Mouse (Mus musculus): ENCODE data around the gene Cdh4. TPM values are rescaled to one million over a fixed set of nuclear protein-coding genes. Genes with fewer than 3 reads are reported as not detected.

The Cdh4 gene
- not detected for total RNA-seq (2023)

DNA sequence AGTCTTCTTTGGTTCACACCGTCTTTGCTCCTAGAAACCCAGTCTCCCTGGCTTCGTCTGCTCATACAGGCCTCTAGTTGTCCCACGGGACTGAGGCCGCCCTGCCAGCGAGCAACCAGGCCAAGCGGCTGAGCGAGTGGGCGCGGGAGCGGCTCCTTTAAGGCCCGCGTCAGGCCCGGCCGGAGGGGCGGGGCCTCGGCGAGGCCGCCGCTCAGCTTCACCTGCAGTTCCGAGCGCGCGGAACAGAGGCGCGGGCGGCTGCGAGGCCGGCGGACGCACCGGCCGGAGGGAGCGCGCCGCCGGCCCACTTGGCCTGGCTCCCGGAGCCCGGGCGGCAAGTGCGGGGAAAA is at the start of gene Cdh4:
Cdh4 (plus strand) TSS at position 241 of the 350 bp plus-strand sequence.

All from T-cell, adult 66 days (primary cell).